Mouse (Mus musculus) hematopoietic multipotent progenitor cell, adult 10-12 weeks (in vitro differentiated cells): ENCODE measurements around the gene Pcyt1b. TPM values are rescaled to one million over a fixed set of nuclear protein-coding genes. Genes with fewer than 3 reads are reported as not detected.

Experiments used
- polyA plus RNA-seq: library from polyadenylated mRNA; stranded (reverse); fragments of >175 nt; gene quantifications from 2 replicates; pipeline ENCODE4 v1.2.3, GENCODE M21; 2012; ENCODE audit warnings: low replicate concordance

Pcyt1b gene
- 0.20 and 1.1 TPM in 2 replicates for polyA plus RNA-seq

DNA sequence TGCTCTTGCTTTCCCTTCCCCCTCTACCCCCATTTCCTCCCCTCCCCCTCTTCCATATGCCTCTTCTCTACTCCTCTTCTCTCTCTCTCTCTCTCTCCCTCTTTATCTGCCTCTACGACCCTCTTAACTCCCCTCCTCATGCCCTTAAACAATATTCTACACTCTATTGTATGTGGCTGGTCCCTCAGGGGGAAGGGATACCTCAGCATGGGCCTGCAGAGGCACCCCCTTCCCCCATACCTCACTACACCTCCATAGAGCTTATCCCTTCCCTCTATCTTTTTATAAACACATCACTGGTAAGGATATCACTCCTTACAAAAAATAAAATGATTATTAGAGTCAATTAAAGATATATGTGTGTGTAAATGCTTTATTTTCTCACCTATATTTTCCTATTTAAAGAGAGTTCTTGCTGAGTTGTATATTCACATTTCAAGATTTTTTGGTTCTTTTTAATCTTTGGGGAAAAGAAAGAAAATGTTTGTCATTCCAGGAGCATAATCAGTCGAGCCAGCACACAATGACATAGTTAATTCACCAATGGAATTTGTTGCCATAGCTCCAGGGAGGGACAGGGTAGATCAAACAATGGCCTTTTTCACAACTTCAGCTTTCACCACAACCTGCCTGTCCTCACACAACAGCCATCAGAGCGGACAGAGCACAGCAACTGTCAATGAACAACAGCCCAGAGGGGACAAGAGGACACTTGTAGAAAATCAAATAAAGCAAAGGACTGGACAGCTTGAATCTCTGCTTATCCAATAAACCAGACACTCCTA, at the start of gene Pcyt1b:
Pcyt1b (plus strand) TSS at position 646 of the 785 bp plus-strand sequence.

DNA sequence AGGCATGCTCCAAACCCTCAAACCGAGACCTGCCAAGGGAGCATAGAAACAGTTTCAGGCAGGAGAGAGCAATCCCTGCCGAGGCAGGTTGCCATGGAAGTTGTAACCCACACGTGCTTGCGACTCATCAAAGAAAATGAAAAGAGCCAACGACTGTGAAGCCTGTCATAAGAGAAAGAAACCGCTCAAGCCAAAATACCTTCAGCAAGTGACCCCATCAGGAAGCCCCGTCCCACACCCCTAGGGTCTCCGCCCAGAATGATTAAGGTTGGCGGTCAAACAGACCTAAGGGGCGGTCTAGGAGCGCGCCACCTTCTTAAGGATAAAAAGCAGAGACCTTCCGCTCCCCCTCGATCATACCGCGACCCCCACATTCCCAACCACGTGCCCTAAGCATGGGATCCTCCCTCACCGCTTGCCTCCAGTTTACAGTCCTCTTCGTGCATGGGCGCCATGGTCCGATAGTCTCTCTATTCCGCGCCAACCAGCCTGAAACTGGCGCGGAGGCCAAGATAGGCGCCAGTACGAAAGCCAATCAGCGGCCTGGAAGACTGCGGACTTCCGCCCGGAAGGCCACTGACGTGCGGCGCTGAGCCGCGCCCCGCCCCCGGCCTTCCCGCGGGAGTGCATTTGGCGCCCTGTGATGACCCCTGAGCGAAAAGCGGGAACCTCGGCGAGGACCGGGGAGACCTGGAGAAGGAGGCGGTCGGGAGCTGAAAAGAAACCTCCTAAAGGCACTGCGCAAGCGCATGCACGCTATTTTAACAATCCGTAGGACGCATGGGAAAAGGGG, 22.8 kb upstream of the Pcyt1b start, which contains the start of gene Pola1:
Pola1 (minus strand) TSS at position 499 of the 793 bp plus-strand sequence.

Other genes with a start within 250 kb of the Pcyt1b start
- gene Pola1, start 22.7 kb upstream of the Pcyt1b start, polyA plus RNA-seq, result 0.11 and 1.8 TPM in 2 replicates
- gene Pdk3, start 177.3 kb downstream of the Pcyt1b start, polyA plus RNA-seq, result 5.8 and 8.4 TPM in 2 replicates